Mouse (Mus musculus): ENCODE data around the gene Dusp10. TPM values are rescaled to one million over a fixed set of nuclear protein-coding genes. Genes with fewer than 3 reads are reported as not detected.

Dusp10 gene
- polyA plus RNA-seq, 1 experiment from 2014 or later: 3.5 TPM

DNA sequence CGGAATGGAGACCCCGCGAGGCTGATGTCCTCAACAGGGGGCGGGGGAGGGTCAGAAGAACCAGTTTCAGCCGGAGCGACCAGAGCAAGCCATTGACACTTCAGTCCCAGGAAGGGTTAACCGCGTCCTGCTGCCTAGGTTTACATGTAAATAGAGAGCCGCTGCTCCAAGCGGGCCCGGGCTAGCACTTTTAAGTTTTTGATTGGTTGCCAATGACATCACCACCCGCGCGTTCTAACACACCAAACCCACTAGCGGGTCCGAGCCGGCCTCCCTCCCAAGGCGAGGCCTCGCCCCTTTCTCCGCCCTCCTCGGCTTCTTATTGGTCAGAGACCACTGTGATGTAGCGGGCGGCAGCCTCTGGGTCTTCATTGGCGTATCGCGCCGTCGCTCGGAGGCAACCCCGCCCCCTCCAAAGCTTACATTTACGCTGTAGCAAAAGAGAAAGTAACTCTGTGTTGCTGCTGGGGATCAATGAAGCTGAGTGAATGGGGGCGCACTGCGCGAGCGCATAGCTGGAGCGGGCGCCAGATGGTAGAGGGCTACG lies 21.0 kb downstream of the Dusp10 start, which contains the start of gene 1700056E22Rik:
Gene 1700056E22Rik (minus strand): TSS at position 291 of the 547 bp plus-strand sequence.
- Histone ChIP-seq H3K9me3 (replicated peaks) (no peaks in the 10 kb centered on the region), H3K4me3 (peak within 1 kb of the TSS; percentile 87), H3K36me3 (0 out of 2 replicates have a peak, but pooled peaks cover 1% of the 10 kb centered on the region), H3K27me3 (ENCODE audit: low read depth, poor library complexity, severe bottlenecking) (peaks cover 25% of the 10 kb centered on the region), H3K4me1 (peaks cover 27% of the 10 kb centered on the region), H3K27ac (peak within 1 kb of the TSS; percentile 95)
- peak; percentile 95 for DNase-seq (ENCODE audit: low spot score)
- under 1% methylated on average over 38 of the region's 38 CpGs for WGBS

DNA sequence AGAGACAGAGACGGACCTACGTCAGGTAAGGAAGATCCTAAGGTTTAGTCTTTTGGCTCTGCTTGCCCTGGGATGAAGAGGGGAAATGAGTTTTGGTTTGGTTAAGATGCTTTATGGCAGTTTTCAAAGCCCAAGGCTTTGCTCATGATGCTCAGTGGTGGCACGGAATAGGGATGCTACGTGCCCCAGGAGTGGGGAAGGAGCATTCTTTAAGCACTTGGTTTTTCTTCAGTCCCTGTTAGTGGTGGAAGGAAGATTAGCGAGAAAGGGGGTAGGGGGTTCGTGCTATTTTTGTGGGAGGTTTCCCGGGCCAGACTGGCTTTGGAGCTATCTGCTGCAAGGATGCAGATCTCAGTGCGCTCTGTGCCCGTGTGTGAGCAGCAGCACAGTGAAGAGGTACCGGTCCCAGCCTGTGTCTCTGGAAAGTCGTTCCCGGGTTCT lies 21.7 kb downstream of the Dusp10 start:
- H3K36me3 ChIP-seq: 0 out of 2 replicates have a peak, but pooled peaks cover 1% of the 10 kb centered on the region
- H3K4me3 ChIP-seq: peak overlapping the region; percentile 87
- peak overlapping the region; percentile 95 for H3K27ac ChIP-seq
- DNase-seq (ENCODE audit: low spot score): peak; percentile 60
- peaks cover 27% of the 10 kb centered on the region for H3K4me1 ChIP-seq
- WGBS: 0% methylated on average over 12 of the region's 12 CpGs
- no peaks in the 10 kb centered on the region for H3K9me3 ChIP-seq (replicated peaks)
- peaks cover 25% of the 10 kb centered on the region for H3K27me3 ChIP-seq (ENCODE audit: low read depth, poor library complexity, severe bottlenecking)

DNA sequence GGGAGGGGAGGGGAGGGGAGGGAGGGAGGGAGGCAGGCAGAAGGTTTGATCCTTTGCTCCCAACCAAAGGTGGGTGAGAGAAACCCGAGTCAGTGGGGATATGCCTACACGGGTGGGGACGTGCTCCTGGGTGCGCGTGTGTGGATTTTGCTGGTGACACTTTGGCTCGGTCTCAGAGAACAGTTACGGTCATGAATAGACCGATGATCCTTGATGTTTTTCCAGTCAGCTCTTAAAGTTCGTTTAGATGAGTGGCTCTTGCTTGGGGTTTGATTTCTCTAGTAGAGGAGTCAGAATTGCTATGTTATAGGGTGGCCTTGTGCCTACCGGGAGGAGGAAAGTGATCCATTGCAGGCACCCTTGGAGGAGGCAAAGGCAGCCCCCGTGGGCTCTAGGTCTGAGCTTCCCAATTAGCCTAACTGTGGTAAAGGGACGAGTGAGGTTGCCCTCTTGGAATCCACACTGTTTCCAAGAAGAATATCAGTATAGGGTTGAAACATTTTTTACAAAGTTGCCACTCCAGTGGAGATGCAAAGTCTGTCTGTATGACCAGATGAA lies 22.3 kb downstream of the Dusp10 start:
- 0 out of 2 replicates have a peak, but pooled peaks cover 1% of the 10 kb centered on the region for H3K36me3 ChIP-seq
- no peaks in the 10 kb centered on the region for H3K9me3 ChIP-seq (replicated peaks)
- H3K4me1 ChIP-seq: peaks cover 27% of the 10 kb centered on the region
- DNase-seq (ENCODE audit: low spot score): no peak
- 9% methylated on average over 12 of the region's 12 CpGs for WGBS
- H3K4me3 ChIP-seq: peak overlapping the region; percentile 87
- H3K27ac ChIP-seq: no peak overlapping the region
- H3K27me3 ChIP-seq (ENCODE audit: low read depth, poor library complexity, severe bottlenecking): peaks cover 25% of the 10 kb centered on the region

DNA sequence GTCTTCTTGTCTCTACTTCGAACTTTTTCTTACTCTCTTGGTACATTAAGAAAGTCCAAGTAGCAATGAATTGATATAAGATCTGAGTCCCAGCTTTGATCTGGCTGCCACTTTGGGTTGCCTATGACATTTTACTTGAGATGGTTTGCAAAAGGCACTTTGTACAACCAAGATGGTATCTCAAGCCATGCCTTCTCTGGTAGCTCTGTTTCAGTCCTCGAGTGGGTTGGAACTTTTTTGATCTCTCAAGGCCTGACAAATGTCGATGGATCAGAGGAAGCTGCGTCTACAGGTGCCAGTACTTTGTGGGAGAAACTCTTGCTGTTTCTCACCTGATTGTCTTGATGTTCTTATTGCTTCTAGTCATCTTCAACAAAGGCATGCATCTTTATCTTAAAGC lies 24.7 kb downstream of the Dusp10 start:
- Histone ChIP-seq H3K9me3 (replicated peaks) (no peaks in the 10 kb centered on the region), H3K27ac (no peak overlapping the region), H3K36me3 (0 out of 2 replicates have a peak, but pooled peaks cover 1% of the 10 kb centered on the region), H3K4me3 (no peak overlapping the region), H3K4me1 (peaks cover 40% of the 10 kb centered on the region), H3K27me3 (ENCODE audit: low read depth, poor library complexity, severe bottlenecking) (peaks cover 12% of the 10 kb centered on the region)
- no peak for DNase-seq (ENCODE audit: low spot score)
- WGBS: 82% methylated on average over 4 of the region's 4 CpGs

DNA sequence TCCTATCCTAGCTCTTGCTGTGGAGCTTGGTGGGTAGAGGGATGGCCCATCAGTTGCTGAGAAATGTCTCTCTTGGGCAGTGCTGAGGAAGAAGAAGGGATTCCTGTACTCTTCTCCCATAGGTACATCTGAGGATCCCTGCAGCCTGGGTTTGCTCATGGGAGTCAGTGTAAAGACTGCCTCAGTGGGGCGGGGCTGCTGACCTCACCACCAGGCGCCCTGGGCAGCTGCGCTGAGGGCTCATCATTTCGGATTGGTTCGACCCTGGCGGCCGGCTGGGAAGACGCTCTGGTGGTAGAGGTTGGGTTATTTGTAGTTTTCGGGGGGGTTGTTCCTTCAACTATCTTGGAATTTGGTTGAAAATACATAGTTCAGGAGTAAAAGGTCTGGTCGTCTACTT lies 26.2 kb downstream of the Dusp10 start:
- Histone ChIP-seq H3K27ac (no peak overlapping the region), H3K9me3 (replicated peaks) (no peaks in the 10 kb centered on the region), H3K4me1 (peaks cover 36% of the 10 kb centered on the region), H3K27me3 (ENCODE audit: low read depth, poor library complexity, severe bottlenecking) (peaks cover 12% of the 10 kb centered on the region), H3K36me3 (0 out of 2 replicates have a peak, but pooled peaks cover 1% of the 10 kb centered on the region), H3K4me3 (no peak overlapping the region)
- DNase-seq (ENCODE audit: low spot score): no peak
- 89% methylated on average over 10 of the region's 10 CpGs for WGBS

DNA sequence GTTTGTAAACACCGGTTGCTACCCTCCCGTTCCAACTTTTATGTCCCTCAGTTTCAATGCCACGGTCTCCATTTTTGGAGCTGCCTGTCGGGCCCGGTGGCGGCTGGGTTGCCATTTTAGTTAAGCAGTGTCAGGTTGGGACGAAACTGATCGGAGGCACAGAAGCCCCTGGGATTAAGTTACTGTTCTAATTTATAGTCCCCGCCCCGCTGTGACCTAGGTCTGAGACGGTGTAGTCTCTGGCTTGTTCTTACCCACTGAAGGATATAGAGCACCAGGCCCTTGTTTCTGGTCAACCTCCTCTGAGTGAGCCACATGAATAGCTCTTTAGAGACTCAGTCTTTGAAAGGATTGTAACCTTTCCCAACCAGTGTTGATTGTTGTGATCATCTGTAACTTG lies 27.1 kb downstream of the Dusp10 start:
- Histone ChIP-seq H3K4me3 (no peak overlapping the region), H3K9me3 (replicated peaks) (no peaks in the 10 kb centered on the region), H3K36me3 (0 out of 2 replicates have a peak, but pooled peaks cover 1% of the 10 kb centered on the region), H3K27me3 (ENCODE audit: low read depth, poor library complexity, severe bottlenecking) (peaks cover 12% of the 10 kb centered on the region), H3K4me1 (peaks cover 31% of the 10 kb centered on the region), H3K27ac (no peak overlapping the region)
- WGBS: 81% methylated on average over 11 of the region's 11 CpGs
- DNase-seq (ENCODE audit: low spot score): no peak

DNA sequence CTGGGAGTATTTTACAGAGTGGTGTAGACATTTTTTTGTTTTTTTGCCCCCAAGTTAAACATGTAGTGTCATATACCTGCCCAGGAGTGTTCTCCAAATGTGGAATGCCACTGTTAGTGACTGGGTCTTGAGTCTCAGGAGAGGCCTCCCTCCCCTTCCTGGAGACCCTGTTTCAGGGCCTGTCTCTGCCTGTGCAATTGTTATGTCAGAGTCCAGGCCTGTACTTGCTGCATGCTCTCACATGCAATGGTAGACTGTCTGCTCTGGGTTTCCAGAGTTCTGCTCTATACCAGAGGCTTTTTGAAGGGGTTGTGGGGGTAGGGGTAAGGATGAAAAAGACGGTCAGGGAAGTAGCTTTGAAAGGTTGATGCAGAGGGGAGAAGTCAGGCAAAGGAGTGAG lies 27.8 kb downstream of the Dusp10 start:
- Histone ChIP-seq H3K27me3 (ENCODE audit: low read depth, poor library complexity, severe bottlenecking) (peaks cover 6% of the 10 kb centered on the region; the same call in 1 of the 2 replicates), H3K4me1 (peaks cover 31% of the 10 kb centered on the region), H3K36me3 (0 out of 2 replicates have a peak, but pooled peaks cover 1% of the 10 kb centered on the region), H3K27ac (no peak overlapping the region), H3K9me3 (replicated peaks) (no peaks in the 10 kb centered on the region), H3K4me3 (no peak overlapping the region)
- 88% methylated on average over 1 of the region's 1 CpGs for WGBS
- no peak for DNase-seq (ENCODE audit: low spot score)

DNA sequence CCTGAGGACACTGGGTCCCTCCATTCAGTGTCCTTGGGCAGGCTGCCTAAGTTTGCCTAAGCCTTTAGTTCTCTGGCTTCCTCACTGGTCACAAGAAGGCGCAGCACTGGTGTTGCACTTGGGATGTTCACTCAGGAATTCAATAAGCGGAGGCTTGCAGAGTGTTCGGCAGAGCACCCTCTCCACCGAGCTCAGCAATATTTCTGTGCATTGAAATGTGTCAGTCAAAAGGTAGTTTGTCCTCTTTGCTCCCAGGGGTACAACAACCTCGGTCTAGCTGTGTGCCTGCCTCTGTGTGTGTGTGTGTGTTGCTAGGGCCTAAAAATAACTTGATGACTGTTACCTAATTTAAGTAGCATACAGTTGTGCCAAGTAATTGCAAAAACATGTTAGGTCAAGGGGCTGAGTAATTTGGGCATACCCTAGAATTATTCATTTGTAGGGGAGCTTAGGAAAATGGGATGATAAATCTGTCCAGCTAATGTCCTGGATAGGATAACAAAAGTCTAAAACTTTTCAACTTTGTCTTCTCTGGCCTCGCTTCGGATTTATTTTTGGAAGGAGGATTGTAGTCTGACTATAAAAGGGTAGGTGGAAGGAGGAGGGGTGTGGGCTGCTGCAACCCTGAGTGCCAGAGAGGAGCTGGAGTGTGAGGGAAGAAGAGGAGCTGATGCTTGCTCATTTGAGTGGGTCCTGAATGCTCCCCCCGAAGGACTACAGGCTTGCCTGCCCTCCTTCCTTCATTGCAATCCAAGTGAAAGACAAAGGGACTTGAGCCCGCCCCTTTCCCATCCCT lies 28.9 kb downstream of the Dusp10 start:
- peak overlapping the region; percentile 46; the same call in 1 of the 2 replicates for H3K27ac ChIP-seq

DNA sequence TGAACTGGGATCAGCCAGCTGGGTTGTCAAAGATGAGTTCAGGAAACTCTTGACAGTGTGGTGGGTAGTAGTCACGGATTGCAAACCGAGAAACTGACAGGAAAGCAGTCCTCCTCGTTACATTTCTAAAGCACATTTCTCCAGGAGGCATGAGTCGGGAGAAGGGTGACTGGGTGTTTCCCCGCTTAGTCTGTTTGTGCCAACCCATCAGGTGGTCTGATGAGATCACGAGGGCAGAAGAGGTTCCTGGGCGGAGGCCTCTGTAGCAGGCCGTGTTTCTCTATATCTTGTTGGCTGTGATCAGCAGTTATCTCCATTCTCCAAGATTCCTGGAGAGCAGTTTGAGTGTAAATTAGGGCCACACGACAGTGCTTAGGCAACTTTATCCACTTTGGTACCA lies 29.6 kb downstream of the Dusp10 start:
- Histone ChIP-seq H3K4me3 (no peak overlapping the region), H3K36me3 (no peaks in the 10 kb centered on the region), H3K9me3 (replicated peaks) (no peaks in the 10 kb centered on the region), H3K4me1 (peaks cover 44% of the 10 kb centered on the region), H3K27me3 (ENCODE audit: low read depth, poor library complexity, severe bottlenecking) (no peaks in the 10 kb centered on the region), H3K27ac (no peak overlapping the region)
- 78% methylated on average over 9 of the region's 9 CpGs for WGBS
- DNase-seq (ENCODE audit: low spot score): no peak

More for the DNA sequence above, 28.9 kb downstream of the Dusp10 start:
- no peaks in the 10 kb centered on the region for H3K9me3 ChIP-seq (replicated peaks)
- WGBS: 80% methylated on average over 9 of the region's 9 CpGs
- H3K36me3 ChIP-seq: 0 out of 2 replicates have a peak, but pooled peaks cover 1% of the 10 kb centered on the region
- no peaks in the 10 kb centered on the region for H3K27me3 ChIP-seq (ENCODE audit: low read depth, poor library complexity, severe bottlenecking)
- DNase-seq (ENCODE audit: low spot score): no peak
- H3K4me1 ChIP-seq: peaks cover 42% of the 10 kb centered on the region
- H3K4me3 ChIP-seq: no peak overlapping the region

DNA sequence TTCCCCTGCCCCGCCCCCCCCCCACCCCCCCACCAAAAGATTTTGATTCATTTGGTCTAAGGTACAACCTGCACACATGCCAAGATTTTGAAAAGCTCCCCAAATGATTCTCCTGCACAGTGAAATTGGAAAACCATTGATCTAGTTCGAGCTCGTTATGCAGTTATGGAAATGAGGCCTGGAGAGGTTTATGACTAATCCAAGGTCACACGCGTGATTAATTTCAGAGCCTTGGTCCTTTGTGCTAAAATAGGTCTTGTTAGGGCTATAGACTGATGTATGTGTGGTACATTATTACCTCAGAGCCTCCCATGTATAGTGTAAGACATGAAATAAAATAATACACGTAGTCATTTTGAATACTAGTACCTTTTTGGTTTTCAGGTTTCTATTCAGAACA lies 30.3 kb downstream of the Dusp10 start:
- Histone ChIP-seq H3K4me1 (peaks cover 44% of the 10 kb centered on the region), H3K36me3 (no peaks in the 10 kb centered on the region), H3K27ac (no peak overlapping the region), H3K9me3 (replicated peaks) (no peaks in the 10 kb centered on the region), H3K4me3 (no peak overlapping the region), H3K27me3 (ENCODE audit: low read depth, poor library complexity, severe bottlenecking) (no peaks in the 10 kb centered on the region)
- no peak for DNase-seq (ENCODE audit: low spot score)
- WGBS: 81% methylated on average over 6 of the region's 6 CpGs

DNA sequence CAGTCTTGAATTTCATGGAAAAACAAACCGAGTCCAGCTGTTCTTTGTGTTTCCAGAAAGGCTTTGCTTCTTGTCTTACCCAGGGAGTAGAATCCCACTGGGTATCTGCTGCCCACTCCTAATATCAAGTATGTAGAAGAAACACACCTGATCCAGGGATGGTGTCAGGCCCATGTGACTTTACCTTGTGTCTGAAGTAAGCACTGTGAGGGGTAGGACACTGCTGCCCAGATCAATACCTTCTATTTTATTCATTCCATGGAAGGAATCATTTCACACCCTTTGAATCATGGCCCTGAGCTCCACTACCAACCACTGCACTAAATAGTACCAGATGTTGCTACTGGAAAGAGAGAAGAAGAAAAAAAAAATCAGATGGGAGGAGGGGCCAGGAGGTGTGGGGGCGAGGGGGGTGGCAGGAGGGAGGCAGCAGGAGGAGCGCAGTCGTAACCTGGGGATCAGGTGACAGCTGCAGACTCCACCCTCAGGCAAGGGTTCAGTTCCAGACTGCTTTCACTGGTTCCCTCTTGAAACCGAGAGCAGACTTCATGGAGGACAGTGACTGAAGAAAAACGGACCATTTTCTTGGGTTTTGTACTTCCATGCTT lies 33.1 kb downstream of the Dusp10 start:
- peak; percentile 76 for DNase-seq (ENCODE audit: low spot score)
- H3K27me3 ChIP-seq (ENCODE audit: low read depth, poor library complexity, severe bottlenecking): no peaks in the 10 kb centered on the region
- whole genome bisulfite sequencing: 24% methylated on average over 6 of the region's 6 CpGs
- H3K27ac ChIP-seq: peak overlapping the region; percentile 75
- H3K4me3 ChIP-seq: no peak overlapping the region
- H3K9me3 ChIP-seq (replicated peaks): no peaks in the 10 kb centered on the region
- no peaks in the 10 kb centered on the region for H3K36me3 ChIP-seq
- peaks cover 46% of the 10 kb centered on the region for H3K4me1 ChIP-seq

DNA sequence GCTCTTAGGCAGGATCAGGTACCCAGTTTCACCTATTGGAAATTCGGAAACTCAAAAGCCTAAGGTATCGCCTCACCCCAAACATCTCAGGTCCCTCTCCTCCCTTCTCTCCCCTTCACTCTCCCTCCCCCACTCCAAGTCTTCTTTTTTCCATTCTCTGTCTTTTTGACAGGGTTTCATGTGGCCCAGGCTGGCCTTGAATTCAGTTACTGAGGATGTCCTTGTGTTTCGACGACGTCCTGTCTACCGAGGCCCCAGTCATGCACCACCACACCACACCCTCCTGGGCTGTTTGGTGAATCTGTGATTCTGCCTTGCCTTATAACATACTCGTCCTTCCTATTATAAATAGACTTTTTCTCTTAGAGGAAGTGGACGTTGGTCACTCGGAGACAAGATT lies 34.7 kb downstream of the Dusp10 start:
- WGBS: 96% methylated on average over 9 of the region's 9 CpGs
- Histone ChIP-seq H3K4me1 (peaks cover 42% of the 10 kb centered on the region), H3K9me3 (replicated peaks) (no peaks in the 10 kb centered on the region), H3K4me3 (no peak overlapping the region), H3K36me3 (no peaks in the 10 kb centered on the region), H3K27me3 (ENCODE audit: low read depth, poor library complexity, severe bottlenecking) (no peaks in the 10 kb centered on the region), H3K27ac (no peak overlapping the region; the same call in 1 of the 2 replicates)
- DNase-seq (ENCODE audit: low spot score): no peak

Measured in limb, embryonic 10.5 days (tissue).